Mouse (Mus musculus) bone marrow, adult 2 months (tissue): ENCODE data around the gene Man2a1.

Experiments used
- CTCF ChIP-seq: fragments of 200-500 bp; IDR thresholded peaks from 2 replicates; pipeline ENCODE4 v1.5.1; 2011; ENCODE audit warnings: low read length, control low read depth; ENCODE audit not compliant: control insufficient read depth, insufficient read depth
- POLR2A ChIP-seq: fragments of 200-500 bp; IDR thresholded peaks from 2 replicates; pipeline ENCODE4 v1.6.1; 2011; ENCODE audit warnings: low read depth, mild to moderate bottlenecking, control low read depth, low read length, borderline replicate concordance; ENCODE audit not compliant: control insufficient read depth

DNA sequence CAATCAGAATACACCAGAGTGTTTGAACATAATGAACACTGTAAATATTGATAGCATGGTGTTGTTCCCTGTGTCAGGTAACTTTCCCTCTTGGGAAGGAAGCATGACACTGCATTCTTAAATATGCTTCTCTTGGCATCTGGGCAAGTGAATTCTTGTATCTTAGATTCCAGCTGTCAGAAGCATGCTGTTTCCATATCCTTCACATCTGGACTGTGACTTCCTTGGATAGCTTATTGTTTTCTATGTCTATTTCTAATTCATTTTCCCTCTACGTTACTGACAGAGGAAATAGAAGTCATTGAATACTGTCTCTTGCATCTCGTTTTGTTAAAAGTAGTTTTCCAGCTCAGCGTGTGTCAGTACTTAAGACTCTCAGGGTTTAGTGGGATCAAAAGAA is 9.2 kb downstream of the Man2a1 start:
- no peak for TF ChIP-seq POLR2A
- TF ChIP-seq CTCF, result no peak
